ENCODE assay signal across 15 mouse cellular contexts in the genomic region with DNA sequence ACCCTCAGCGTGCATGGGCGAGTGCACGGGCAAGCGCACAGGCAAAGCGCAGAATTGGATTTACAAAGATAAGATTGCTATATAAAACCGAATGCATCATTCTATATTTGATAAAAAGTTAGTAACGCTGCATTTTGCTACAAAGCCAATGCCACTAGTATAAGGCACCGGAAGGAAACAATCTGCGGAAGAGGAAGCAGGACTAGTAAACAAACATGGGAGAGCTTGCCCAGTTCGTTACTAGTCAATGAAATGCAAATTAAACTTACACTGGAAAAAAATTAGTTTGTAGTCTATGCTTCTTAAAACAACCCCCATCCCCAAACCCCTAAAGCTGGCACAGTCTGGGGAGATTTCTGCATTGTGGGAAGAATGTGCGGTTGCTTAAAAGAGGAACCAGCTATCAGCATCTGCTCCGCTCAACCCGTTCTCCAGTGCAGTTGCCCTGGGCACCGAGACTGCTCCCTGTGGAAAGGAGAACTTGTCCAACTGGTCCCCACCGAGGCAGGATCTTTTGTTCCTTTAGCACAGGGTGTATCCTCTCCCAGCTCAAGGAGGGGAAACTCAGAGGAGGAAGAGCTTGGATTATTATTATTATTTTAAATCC.
DNase-seq lines count a peak whose midpoint lies in the region; ATAC-seq and TF ChIP-seq lines count a peak whose summit lies in the region.
"Had no signal": no experiment of that assay in that cellular context is flagged by ENCODE, and none has a peak within 500 bp of the region (broad histone marks: within the 10 kb centered on the region; RNA-seq: fewer than 3 reads in every experiment).

No protein-coding gene starts in this region.

- no peak overlapping the region for H3K27ac ChIP-seq in liver, postnatal 0 days (ENCODE audit: low read depth)
- no peak overlapping the region for H3K27ac ChIP-seq in hindbrain, embryonic 16.5 days (ENCODE audit: low read depth, low read length)

- H3K9ac ChIP-seq in liver, postnatal 0 days (replicated peaks), result no peak overlapping the region
- no peak overlapping the region for H3K9ac ChIP-seq in hindbrain, embryonic 16.5 days (ENCODE audit: low read depth, low read length)

- no peaks in the 10 kb centered on the region for H3K9me3 ChIP-seq in liver, postnatal 0 days (ENCODE audit: low read length)
- H3K9me3 ChIP-seq in hindbrain, embryonic 16.5 days (ENCODE audit: control insufficient read depth, low read length), result no peaks in the 10 kb centered on the region

- peak overlapping the region; percentile 42; the same call in 1 of the 2 replicates for H3K4me2 ChIP-seq in liver, postnatal 0 days (ENCODE audit: low read depth, low read length)
- no peak overlapping the region for H3K4me2 ChIP-seq in hindbrain, embryonic 16.5 days (ENCODE audit: low read length)

- H3K4me3 ChIP-seq in liver, postnatal 0 days (ENCODE audit: low read depth, low read length), result no peak overlapping the region
- no peak overlapping the region for H3K4me3 ChIP-seq in hindbrain, embryonic 16.5 days (ENCODE audit: low read length)
- H3K4me3 ChIP-seq: erythroblast, embryonic 14.5 days had no signal

- H3K4me1 ChIP-seq in liver, postnatal 0 days (ENCODE audit: insufficient read depth), result no peaks in the 10 kb centered on the region
- no peaks in the 10 kb centered on the region; the same call in 1 of the 2 replicates for H3K4me1 ChIP-seq in hindbrain, embryonic 16.5 days (ENCODE audit: control insufficient read depth, insufficient read depth, low read depth, low read length)

- no peaks in the 10 kb centered on the region for H3K27me3 ChIP-seq in liver, postnatal 0 days (ENCODE audit: insufficient read depth, low read length)
- H3K27me3 ChIP-seq in hindbrain, embryonic 16.5 days (replicated peaks; ENCODE audit: control insufficient read depth, insufficient read depth, low read length), result no peaks in the 10 kb centered on the region
- H3K27me3 ChIP-seq: Patski had no signal

- DNase-seq in gastrocnemius, adult 18-20 months (ENCODE audit: low spot score), result peak; percentile 2
- no peak for DNase-seq in gastrocnemius, postnatal 10 days
- DNase-seq in ovary, postnatal 36 days (ENCODE audit: low spot score), result peak; percentile 15
- no peak for DNase-seq in ovary, postnatal 14 days (ENCODE audit: low spot score)
- peak; percentile 28 for DNase-seq in liver, postnatal 0 days
- DNase-seq in skeletal muscle tissue, adult 2 months (ENCODE audit: low read depth, low spot score), result peak; percentile 32
- DNase-seq: cerebellum, adult 9-11 months; gastrocnemius, postnatal 36 days; kidney, adult 9 months; midbrain, embryonic 14.5 days; right cerebral cortex, postnatal 25 days had no signal

- no peak for TF ChIP-seq EP300 in liver, postnatal 0 days (IDR thresholded peaks at IDR 0.05; ENCODE audit: low read depth)

- 0 out of 2 replicates have a peak, but pooled peaks have one; percentile 27 for ATAC-seq in liver, postnatal 0 days
- no peak for ATAC-seq in hindbrain, embryonic 16.5 days
- no peak for ATAC-seq in activated CD4-positive, CD25-positive, alpha-beta regulatory T cell, adult 4 months
- ATAC-seq: Patski had no signal

- 51% methylated on average over 15 of the region's 15 CpGs for WGBS in liver, postnatal 0 days (ENCODE audit: insufficient replicate concordance)
- 73% methylated on average over 15 of the region's 15 CpGs for WGBS in hindbrain, embryonic 16.5 days

- H3K36me3 ChIP-seq in liver, postnatal 0 days (replicated peaks; ENCODE audit: insufficient read depth, low read length), result no peaks in the 10 kb centered on the region
- no peaks in the 10 kb centered on the region for H3K36me3 ChIP-seq in hindbrain, embryonic 16.5 days (ENCODE audit: control insufficient read depth, insufficient read depth, low read length)

- no peak for TF ChIP-seq CTCF in liver, postnatal 0 days (IDR thresholded peaks at IDR 0.05; ENCODE audit: low read depth)

Comparison
In these comparisons a context has a peak if more than half of its experiments do, and no peak if none do; other contexts are left out.
1. DNase-seq: peak in gastrocnemius, adult 18-20 months (single experiment), ovary, postnatal 36 days (single experiment), liver, postnatal 0 days (single experiment) and skeletal muscle tissue, adult 2 months (single experiment); none in gastrocnemius, postnatal 10 days (single experiment) and ovary, postnatal 14 days (single experiment).